Mouse (Mus musculus): ENCODE data around the gene 4930595D18Rik.

GRCm38 (mm10) chr12:111134169-111134568 lies 50.1 kb downstream of the 4930595D18Rik start:
- TF ChIP-seq EP300 (IDR thresholded peaks at IDR 0.05; ENCODE audit: low read depth) (no peak), CTCF (IDR thresholded peaks at IDR 0.05; ENCODE audit: low read depth) (no peak)
